ENCODE assay signal across 11 mouse cellular contexts in genomic region chr7:24429413-24430112, GRCm38 (mm10). TPM values are rescaled to one million over a fixed set of nuclear protein-coding genes. Genes with fewer than 3 reads are reported as not detected.
DNase-seq lines count a peak whose midpoint lies in the region; ATAC-seq and TF ChIP-seq lines count a peak whose summit lies in the region.
"Had no signal": no experiment of that assay in that cellular context is flagged by ENCODE, and none has a peak within 500 bp of the region (broad histone marks: within the 10 kb centered on the region; RNA-seq: fewer than 3 reads in every experiment).

No protein-coding gene starts in this region.

- no peak overlapping the region for H3K27ac ChIP-seq in kidney, adult 2 months (ENCODE audit: insufficient read depth, low read depth, low read length)
- no peak overlapping the region for H3K27ac ChIP-seq in limb, embryonic 14.5 days (replicated peaks; ENCODE audit: low read depth, low read length)
- H3K27ac ChIP-seq in thymus, adult 2 months (ENCODE audit: control insufficient read depth, insufficient read depth, low read length): no peak overlapping the region

- no peaks in the 10 kb centered on the region for H3K9me3 ChIP-seq in limb, embryonic 14.5 days (ENCODE audit: control insufficient read depth, low read length)

- H3K4me3 ChIP-seq in kidney, adult 2 months (ENCODE audit: insufficient read depth, low read depth, low read length): no peak overlapping the region
- no peak overlapping the region for H3K4me3 ChIP-seq in limb, embryonic 14.5 days (replicated peaks; ENCODE audit: low read length)
- no peak overlapping the region for H3K4me3 ChIP-seq in thymus, adult 2 months (ENCODE audit: control insufficient read depth, insufficient read depth, low read length)
- H3K4me3 ChIP-seq: erythroblast, embryonic 14.5 days; megakaryocyte, embryonic 14.5 days had no signal

- no peak overlapping the region for H3K9ac ChIP-seq in limb, embryonic 14.5 days (ENCODE audit: low read depth, low read length, severe bottlenecking)

- peak; percentile 54; the same call in 1 of the 2 replicates for ATAC-seq in limb, embryonic 14.5 days (ENCODE audit: low FRiP score, low read depth)
- ATAC-seq in granulocyte monocyte progenitor cell, adult 5-6 weeks (replicated peaks; ENCODE audit: poor library complexity, severe bottlenecking): no peak

- no peak overlapping the region for H3K4me2 ChIP-seq in limb, embryonic 14.5 days (replicated peaks; ENCODE audit: low read depth, low read length, severe bottlenecking)

- H3K36me3 ChIP-seq in kidney, adult 2 months (ENCODE audit: control insufficient read depth, insufficient read depth, low read length): no peaks in the 10 kb centered on the region
- H3K36me3 ChIP-seq in limb, embryonic 14.5 days (ENCODE audit: control insufficient read depth, insufficient read depth, low read length): no peaks in the 10 kb centered on the region
- H3K36me3 ChIP-seq in thymus, adult 2 months (ENCODE audit: control insufficient read depth, insufficient read depth, low read length): no peaks in the 10 kb centered on the region

- no peaks in the 10 kb centered on the region for H3K27me3 ChIP-seq in kidney, adult 2 months (replicated peaks; ENCODE audit: control insufficient read depth, insufficient read depth, low read length)
- H3K27me3 ChIP-seq in limb, embryonic 14.5 days (ENCODE audit: control insufficient read depth, insufficient read depth, low read length): no peaks in the 10 kb centered on the region
- no peaks in the 10 kb centered on the region for H3K27me3 ChIP-seq in thymus, adult 2 months (ENCODE audit: control insufficient read depth, insufficient read depth, low read length)

- 41% methylated on average over 16 of the region's 16 CpGs for WGBS in kidney, adult 2 months
- 58% methylated on average over 16 of the region's 16 CpGs for WGBS in limb, embryonic 14.5 days
- 81% methylated on average over 16 of the region's 16 CpGs for WGBS in thymus, adult 2 months

- intact Hi-C loops in heart, postnatal 10 days (cut with DNase I): no loop called here

- DNase-seq in kidney, adult 2 months: peak; percentile 22
- DNase-seq in kidney, postnatal 10 days: no peak
- DNase-seq in cerebellum, postnatal 25 days: peak; percentile 95
- peak; percentile 60 to 68 for DNase-seq in heart, postnatal 10 days
- no peak for DNase-seq in limb, embryonic 14.5 days (ENCODE audit: low spot score)
- DNase-seq in urinary bladder, postnatal 36 days (ENCODE audit: low spot score in 2 of 2): no peak
- no peak for DNase-seq in thymus, adult 2 months

- H3K4me1 ChIP-seq in kidney, adult 2 months (ENCODE audit: control insufficient read depth, insufficient read depth, low read length): no peaks in the 10 kb centered on the region
- no peaks in the 10 kb centered on the region for H3K4me1 ChIP-seq in limb, embryonic 14.5 days (ENCODE audit: control insufficient read depth, insufficient read depth, low read length)
- H3K4me1 ChIP-seq in thymus, adult 2 months (replicated peaks; ENCODE audit: control insufficient read depth, insufficient read depth, low read length): peaks cover 19% of the 10 kb centered on the region

- TF ChIP-seq CTCF in kidney, adult 2 months (conservative IDR thresholded peaks at IDR 0.05; ENCODE audit: insufficient read depth, insufficient read length, low read depth, low read length): no peak
- TF ChIP-seq CTCF in thymus, adult 2 months (IDR thresholded peaks at IDR 0.05; ENCODE audit: borderline replicate concordance, control insufficient read depth, extremely low read depth, insufficient read depth, low read length, poor library complexity): no peak

- TF ChIP-seq POLR2A in kidney, adult 2 months (IDR thresholded peaks at IDR 0.05; ENCODE audit: low read depth, low read length): no peak
- TF ChIP-seq POLR2A in limb, embryonic 14.5 days (IDR thresholded peaks at IDR 0.05; ENCODE audit: borderline replicate concordance, extremely low read depth, insufficient read depth, insufficient read length): no peak
- TF ChIP-seq POLR2A in thymus, adult 2 months (IDR thresholded peaks at IDR 0.05; ENCODE audit: control insufficient read depth, extremely low read depth, insufficient read depth, low read length, poor library complexity): no peak

RNA-seq across cellular contexts. Expression of gene Irgc1, which starts 22.5 kb away (rescaled TPM):
- 0.33 and 0.41 TPM in 2 replicates for polyA plus RNA-seq in kidney, adult 2 months (2012; rRNA removed)
- not detected for total RNA-seq in heart, postnatal 10 days (2021)
- 0.06 TPM in 1 of 2 replicates, not detected in the other for polyA plus RNA-seq in limb, embryonic 14.5 days (2012; rRNA removed)
- not detected in 2 replicates for polyA plus RNA-seq in limb, embryonic 14.5 days (2014; fragmentation: Nextera tagmentation; extraction: Ambion mirVana)
- total RNA-seq in granulocyte monocyte progenitor cell, adult 5-6 weeks (2014; fragmentation: Nextera tagmentation): not detected in 2 replicates
- not detected in 2 replicates for total RNA-seq in granulocyte monocyte progenitor cell, adult 5-6 weeks (2017)
- polyA plus RNA-seq in thymus, adult 2 months (2012; rRNA removed): 0.97 and 3.0 TPM in 2 replicates
- total RNA-seq: ES-E14 had no signal
- polyA plus RNA-seq: erythroblast, embryonic 14.5 days had no signal

RNA-seq across cellular contexts. Expression of gene Smg9, which starts 30.1 kb away (rescaled TPM):
- 34.9 and 39.8 TPM in 2 replicates for polyA plus RNA-seq in kidney, adult 2 months (2012; rRNA removed)
- total RNA-seq in heart, postnatal 10 days (2021): 10 to 100 TPM; 12.8 to 14.9 TPM
- polyA plus RNA-seq in limb, embryonic 14.5 days (2012; rRNA removed): 44.3 and 53.4 TPM in 2 replicates
- polyA plus RNA-seq in limb, embryonic 14.5 days (2014; fragmentation: Nextera tagmentation; extraction: Ambion mirVana): 21.0 and 23.2 TPM in 2 replicates
- total RNA-seq in granulocyte monocyte progenitor cell, adult 5-6 weeks (2014; fragmentation: Nextera tagmentation): 21.6 and 29.5 TPM in 2 replicates
- 19.5 and 21.8 TPM in 2 replicates for total RNA-seq in granulocyte monocyte progenitor cell, adult 5-6 weeks (2017)
- polyA plus RNA-seq in thymus, adult 2 months (2012; rRNA removed): 166 and 168 TPM in 2 replicates

RNA-seq across cellular contexts. Expression of gene Plaur, which starts 32.7 kb away (rescaled TPM):
- 10.1 and 12.9 TPM in 2 replicates for polyA plus RNA-seq in kidney, adult 2 months (2012; rRNA removed)
- 1 to 10 TPM; 4.2 to 6.1 TPM for total RNA-seq in heart, postnatal 10 days (2021)
- polyA plus RNA-seq in limb, embryonic 14.5 days (2012; rRNA removed): 8.3 and 8.4 TPM in 2 replicates
- polyA plus RNA-seq in limb, embryonic 14.5 days (2014; fragmentation: Nextera tagmentation; extraction: Ambion mirVana): 3.9 and 7.5 TPM in 2 replicates
- total RNA-seq in granulocyte monocyte progenitor cell, adult 5-6 weeks (2014; fragmentation: Nextera tagmentation): 19.0 and 20.5 TPM in 2 replicates
- total RNA-seq in granulocyte monocyte progenitor cell, adult 5-6 weeks (2017): 23.9 and 26.2 TPM in 2 replicates
- polyA plus RNA-seq in thymus, adult 2 months (2012; rRNA removed): 7.0 and 9.5 TPM in 2 replicates

RNA-seq across cellular contexts. Expression of gene Cadm4, which starts 52.3 kb away (rescaled TPM):
- 54.7 and 66.4 TPM in 2 replicates for polyA plus RNA-seq in kidney, adult 2 months (2012; rRNA removed)
- 10 to 100 TPM; 18.6 to 22.7 TPM for total RNA-seq in heart, postnatal 10 days (2021)
- polyA plus RNA-seq in limb, embryonic 14.5 days (2012; rRNA removed): 19.5 and 21.1 TPM in 2 replicates
- polyA plus RNA-seq in limb, embryonic 14.5 days (2014; fragmentation: Nextera tagmentation; extraction: Ambion mirVana): 1.7 and 2.1 TPM in 2 replicates
- not detected in 2 replicates for total RNA-seq in granulocyte monocyte progenitor cell, adult 5-6 weeks (2014; fragmentation: Nextera tagmentation)
- not detected in 2 replicates for total RNA-seq in granulocyte monocyte progenitor cell, adult 5-6 weeks (2017)
- 6.4 and 7.1 TPM in 2 replicates for polyA plus RNA-seq in thymus, adult 2 months (2012; rRNA removed)

RNA-seq across cellular contexts. Expression of gene Kcnn4, which starts 59.5 kb away (rescaled TPM):
- 2.3 and 4.1 TPM in 2 replicates for polyA plus RNA-seq in kidney, adult 2 months (2012; rRNA removed)
- total RNA-seq in heart, postnatal 10 days (2021): 1 to 10 TPM; 1.2 to 2.2 TPM
- 2.4 and 3.3 TPM in 2 replicates for polyA plus RNA-seq in limb, embryonic 14.5 days (2012; rRNA removed)
- polyA plus RNA-seq in limb, embryonic 14.5 days (2014; fragmentation: Nextera tagmentation; extraction: Ambion mirVana): 1.8 and 2.4 TPM in 2 replicates
- total RNA-seq in granulocyte monocyte progenitor cell, adult 5-6 weeks (2014; fragmentation: Nextera tagmentation): 24.2 and 31.4 TPM in 2 replicates
- total RNA-seq in granulocyte monocyte progenitor cell, adult 5-6 weeks (2017): 36.3 and 43.5 TPM in 2 replicates
- polyA plus RNA-seq in thymus, adult 2 months (2012; rRNA removed): 402 and 429 TPM in 2 replicates

Comparison
In these comparisons a context has a peak if more than half of its experiments do, and no peak if none do; other contexts are left out.
1. DNase-seq: peak in kidney, adult 2 months (single experiment), cerebellum, postnatal 25 days (2 of 2) and heart, postnatal 10 days (2 of 2); none in kidney, postnatal 10 days (single experiment), limb, embryonic 14.5 days (single experiment), urinary bladder, postnatal 36 days (0 of 2) and thymus, adult 2 months (single experiment).